Mouse (Mus musculus): ENCODE data around the gene Slc2a12. TPM values are rescaled to one million over a fixed set of nuclear protein-coding genes. Genes with fewer than 3 reads are reported as not detected.

Slc2a12 gene
- polyA plus RNA-seq, 1 experiment from 2014 or later, result 5.7 TPM

- Histone ChIP-seq H3K4me3 (ENCODE audit: low read depth, low read length) (no peak overlapping the region), H3K9ac (ENCODE audit: low read depth, low read length) (no peak overlapping the region), H3K27me3 (replicated peaks; ENCODE audit: control insufficient read depth, insufficient read depth, low read length) (no peaks in the 10 kb centered on the region), H3K9me3 (ENCODE audit: control insufficient read depth, low read length) (peaks cover 4% of the 10 kb centered on the region; the same call in 1 of the 2 replicates), H3K4me2 (ENCODE audit: low read depth, low read length) (no peak overlapping the region), H3K36me3 (ENCODE audit: control insufficient read depth, insufficient read depth, low read length) (no peaks in the 10 kb centered on the region), H3K27ac (replicated peaks; ENCODE audit: low read depth, low read length) (no peak overlapping the region), H3K4me1 (ENCODE audit: control insufficient read depth, insufficient read depth, low read length) (no peaks in the 10 kb centered on the region)
- WGBS, result 65% methylated on average over 5 of the region's 5 CpGs
- ATAC-seq (ENCODE audit: low read depth) (no peak), DNase-seq (ENCODE audit: low spot score) (no peak)
Measured at GRCm38 (mm10) chr10:22751175-22751682, 106.4 kb downstream of the Slc2a12 start.

Small RNA genes lying within 50 kb of the gene (microRNA-seq; reads per million reads assigned to microRNA genes)
- 0.66 reads per million for gene Mir7663 (ENCODE audit: borderline number of aligned reads)

Other genes starting within 250 kb of the Slc2a12 start
- 49.5 and 56.0 TPM in 2 replicates for gene Tbpl1, start 86.9 kb downstream of the Slc2a12 start, polyA plus RNA-seq (2014; fragmentation: Nextera tagmentation; extraction: Ambion mirVana)
- gene Tcf21, start 175.2 kb downstream of the Slc2a12 start, polyA plus RNA-seq (2014; fragmentation: Nextera tagmentation; extraction: Ambion mirVana), result 2.0 and 3.0 TPM in 2 replicates